Mouse (Mus musculus): ENCODE measurements around the gene Dmpk.

GRCm38 (mm10) chr7:19119083-19119482, 35.4 kb downstream of the Dmpk start:
- TF ChIP-seq CTCF (conservative IDR thresholded peaks at IDR 0.05; ENCODE audit: insufficient read depth, insufficient read length, low read depth, low read length), result no peak
- TF ChIP-seq POLR2A (IDR thresholded peaks at IDR 0.05; ENCODE audit: low read depth, low read length), result no peak

Data from kidney, adult 2 months (tissue).